Mouse (Mus musculus) right cerebral cortex, postnatal 36 days (tissue): Measurements from ENCODE around the gene Nenf.

Experiments
- DNase-seq, 2 experiments: peaks; one replicate each; pipeline ENCODE4 v3.0.0; 2022; ENCODE audit warnings: low spot score in 2 of 2, mixed read lengths in 1 of 2

Gene Nenf

DNA sequence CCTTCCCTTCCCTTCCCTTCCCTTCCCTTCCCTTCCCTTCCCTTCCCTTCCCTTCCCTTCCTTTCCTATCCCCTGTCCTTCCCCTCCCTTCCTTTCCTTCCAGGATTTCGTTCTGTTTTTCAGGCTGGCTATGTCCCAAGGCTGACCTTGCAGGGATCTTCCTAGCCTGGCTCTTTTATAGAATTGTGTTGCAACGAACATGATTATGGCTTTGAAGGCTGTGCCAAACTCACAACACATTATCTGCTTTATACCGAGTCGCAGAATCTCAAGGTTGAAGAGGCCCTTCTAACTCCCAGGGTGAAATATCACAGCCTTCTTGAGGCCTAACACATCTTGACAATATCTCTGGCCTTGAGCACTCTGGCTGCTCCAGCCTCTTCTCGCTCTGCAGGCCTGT, 692 bp upstream of the Nenf start:
- no peak for DNase-seq

DNA sequence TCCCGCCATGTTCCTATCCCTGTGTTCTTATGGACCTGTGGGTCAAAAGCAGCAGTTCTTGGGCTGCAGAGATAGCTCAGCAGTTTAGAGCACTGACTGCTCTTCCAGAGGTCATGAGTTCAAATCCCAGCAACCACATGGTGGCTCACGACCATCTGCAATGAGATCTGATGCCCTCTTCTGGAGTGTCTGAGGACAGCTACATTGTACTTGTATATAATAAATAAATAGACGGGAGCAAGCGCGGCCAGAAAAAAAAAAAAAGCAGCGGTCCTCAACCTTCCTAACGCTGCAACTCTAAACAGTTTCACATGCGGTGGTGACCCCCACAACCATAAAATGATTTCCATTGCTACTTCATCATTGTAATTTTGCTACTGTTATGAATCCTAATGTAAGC, 1.2 kb downstream of the Nenf start:
- DNase-seq: no peak

- DNase-seq: no peak
Observed at GRCm38 (mm10) chr1:191313926-191314325, 4.1 kb downstream of the Nenf start.

- DNase-seq: no peak
Observed at GRCm38 (mm10) chr1:191313158-191313557, 4.8 kb downstream of the Nenf start.

- DNase-seq: peak; percentile 56 to 63
Observed at GRCm38 (mm10) chr1:191312513-191312941, 5.5 kb downstream of the Nenf start.

- no peak for DNase-seq
Observed at GRCm38 (mm10) chr1:191311296-191311898, 6.6 kb downstream of the Nenf start.

- no peak for DNase-seq
Observed at GRCm38 (mm10) chr1:191307766-191308455, 10.1 kb downstream of the Nenf start.

DNA sequence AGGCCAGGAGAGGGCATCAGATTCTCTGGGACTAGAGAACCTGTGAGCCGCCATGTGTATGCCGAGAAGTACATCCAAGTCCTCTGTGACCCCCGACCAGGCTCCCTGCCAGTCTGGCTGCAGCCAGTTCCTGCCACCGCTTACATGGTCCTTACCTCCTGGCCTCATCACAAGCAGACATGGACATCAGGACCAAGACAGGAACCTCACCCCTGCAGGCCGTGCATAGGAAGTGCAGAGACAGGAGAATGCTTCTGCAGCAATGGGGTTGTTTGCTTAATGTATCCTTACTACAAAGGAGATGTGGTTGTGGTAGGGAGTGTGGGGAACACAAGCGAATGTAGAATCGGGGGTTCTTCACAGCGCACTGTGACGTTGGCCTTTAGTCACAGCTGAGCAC, 11.7 kb downstream of the Nenf start:
- DNase-seq: no peak

DNA sequence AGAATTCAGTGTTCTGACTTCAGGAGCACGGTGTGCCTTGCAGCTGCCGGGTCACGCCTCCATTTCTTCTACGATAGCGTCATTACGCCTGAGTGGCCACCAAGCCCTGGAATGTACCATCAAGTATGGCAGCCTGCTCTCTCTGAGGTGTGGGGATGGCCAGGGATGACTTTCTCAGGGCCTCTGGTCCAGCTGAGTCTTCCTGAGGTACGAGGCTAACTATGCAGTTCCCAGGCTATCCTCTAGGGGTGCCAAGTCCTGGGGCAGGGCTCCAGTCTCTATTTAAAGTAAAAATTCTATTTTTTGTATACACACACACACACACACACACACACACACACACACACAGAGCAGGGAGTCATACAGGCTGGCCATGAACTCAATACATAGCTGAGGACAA, 12.4 kb downstream of the Nenf start:
- no peak for DNase-seq

GRCm38 (mm10) chr1:191304216-191304615, 13.8 kb downstream of the Nenf start:
- DNase-seq: no peak

- DNase-seq: no peak
Observed at GRCm38 (mm10) chr1:191303736-191304135, 14.3 kb downstream of the Nenf start.

GRCm38 (mm10) chr1:191301903-191302302, 16.1 kb downstream of the Nenf start:
- DNase-seq: no peak

DNA sequence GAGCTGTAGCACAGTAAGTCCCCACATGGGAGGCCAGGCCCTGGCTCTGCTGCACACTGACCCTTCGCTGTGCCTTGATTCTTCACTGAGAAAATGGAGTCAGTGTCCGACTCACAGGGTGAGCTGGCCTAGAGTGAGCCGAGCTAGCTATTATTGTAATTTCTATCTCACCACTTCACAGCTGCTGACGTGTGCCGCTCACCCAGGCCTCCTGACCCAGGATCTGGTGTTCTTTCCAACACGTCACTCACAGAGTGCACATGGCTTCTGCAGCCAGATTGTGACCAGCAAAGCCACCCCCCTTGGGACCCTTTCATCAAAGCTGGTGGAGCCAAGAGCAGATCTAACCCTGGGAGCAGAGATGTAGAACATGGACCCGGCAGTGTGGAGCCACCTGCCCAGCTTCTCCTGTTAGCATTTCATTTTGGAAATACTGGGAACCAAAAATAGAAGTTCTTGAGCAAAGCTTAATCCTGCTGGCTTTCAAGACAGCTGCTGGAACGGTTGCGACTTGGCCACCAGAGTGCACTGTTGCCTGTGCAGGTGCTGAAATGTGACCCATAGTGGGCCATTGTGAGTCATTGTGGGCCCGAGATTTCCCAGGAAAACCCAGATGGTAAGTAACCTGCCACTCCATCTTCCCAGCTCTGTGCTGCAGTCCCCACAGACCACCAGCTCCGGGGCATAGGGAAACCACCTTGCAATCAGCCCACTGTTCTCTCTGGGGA, 18.6 kb downstream of the Nenf start:
- peak in 1 of 2 experiments; percentile 27 for DNase-seq

GRCm38 (mm10) chr1:191298304-191298703, 19.7 kb downstream of the Nenf start:
- DNase-seq: no peak

DNA sequence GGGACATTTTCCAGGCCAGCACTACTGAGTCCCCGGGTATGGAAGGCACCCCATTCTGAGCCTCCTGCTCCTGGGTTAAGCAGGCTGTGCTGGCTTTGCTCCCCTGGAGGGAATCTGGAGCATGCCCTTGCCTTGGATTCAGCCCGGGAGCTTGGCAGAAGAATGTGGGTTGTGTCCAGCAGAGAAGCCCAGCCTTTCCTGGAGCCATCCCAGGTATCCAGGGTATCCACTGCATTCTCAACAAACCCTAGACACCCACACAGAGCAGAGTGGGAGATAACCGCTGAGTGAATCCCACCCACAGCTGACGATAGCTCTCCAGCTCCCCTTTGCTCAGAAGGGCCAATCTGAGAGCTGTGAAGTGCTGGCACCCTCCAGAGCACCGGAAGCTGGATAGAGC, 21.5 kb downstream of the Nenf start:
- DNase-seq: no peak

DNA sequence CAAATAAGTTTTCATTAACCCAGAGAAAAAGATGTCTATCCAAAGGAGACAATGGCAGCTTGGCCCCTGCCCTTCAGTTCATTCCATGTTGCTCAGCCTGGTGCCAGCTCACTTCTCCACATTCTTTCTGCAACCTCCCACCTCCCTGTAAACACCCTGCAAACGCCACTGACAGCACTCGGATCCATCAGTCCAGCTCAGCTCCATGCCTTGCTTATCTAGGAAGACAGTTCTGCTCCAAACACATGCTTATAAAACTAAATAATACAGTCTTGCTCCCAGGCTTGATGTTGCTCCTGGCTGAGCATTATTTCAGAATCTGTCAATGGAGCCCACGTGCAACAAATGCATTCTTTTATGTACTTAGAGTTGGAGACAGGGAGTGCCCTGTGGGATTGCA, 22.2 kb downstream of the Nenf start:
- no peak for DNase-seq

DNA sequence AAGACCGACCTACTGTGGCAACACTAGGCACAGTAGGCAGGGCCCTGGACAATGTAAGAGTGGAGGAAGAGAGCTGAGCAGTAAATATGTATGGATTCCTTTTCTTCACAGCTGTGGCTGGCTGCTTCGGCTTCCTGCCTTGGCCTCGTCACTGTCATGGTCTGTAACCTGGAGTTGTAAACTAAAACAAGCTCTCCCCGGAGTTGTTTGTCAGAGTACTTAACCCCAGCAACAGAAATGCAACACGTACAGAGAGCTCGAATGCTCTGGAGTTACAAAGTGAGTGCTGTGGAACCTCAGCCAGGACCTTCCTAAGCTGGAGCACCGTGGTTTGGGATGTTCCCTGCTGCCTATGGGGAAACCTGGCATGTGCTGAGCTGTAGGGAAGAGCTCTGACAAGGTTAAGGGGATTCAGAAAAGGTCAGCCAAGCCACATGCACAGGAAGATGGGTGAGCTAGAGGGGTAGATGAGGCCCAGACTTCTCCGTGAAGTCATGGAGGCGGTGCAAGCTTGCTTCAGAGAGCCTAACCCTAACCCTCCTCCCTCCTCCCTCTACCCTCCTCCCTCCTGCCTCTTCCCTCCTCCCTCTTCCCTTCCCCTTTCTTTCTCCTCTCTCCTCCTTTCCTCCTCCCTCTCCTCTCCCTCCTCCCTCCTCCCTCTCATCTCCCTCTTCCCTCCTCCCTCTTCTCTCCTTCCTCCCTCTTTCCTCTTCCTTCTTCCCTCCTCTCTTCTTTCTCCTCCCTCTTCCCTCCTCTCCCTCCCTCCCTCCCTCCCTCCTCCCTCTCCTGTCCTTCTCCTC, 23.8 kb downstream of the Nenf start:
- DNase-seq: no peak

DNA sequence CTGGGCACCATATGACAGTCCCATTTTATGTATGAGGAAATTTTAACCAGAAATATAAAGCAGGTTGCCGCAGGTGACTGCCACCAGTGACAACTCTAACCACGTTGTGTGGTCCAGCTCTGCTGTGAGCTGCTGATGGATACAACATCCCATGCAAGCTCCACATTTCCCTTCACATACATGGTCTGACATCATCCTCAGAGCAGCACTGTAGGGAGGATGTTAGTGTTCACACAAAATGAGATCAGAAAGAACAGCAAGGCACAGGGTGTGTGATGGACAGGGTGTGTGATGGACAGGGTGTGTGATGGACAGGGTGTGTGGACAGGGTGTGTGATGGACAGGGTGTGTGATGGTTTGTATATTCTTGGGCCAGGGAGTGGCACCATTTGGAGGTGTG, 24.9 kb downstream of the Nenf start:
- no peak for DNase-seq

DNA sequence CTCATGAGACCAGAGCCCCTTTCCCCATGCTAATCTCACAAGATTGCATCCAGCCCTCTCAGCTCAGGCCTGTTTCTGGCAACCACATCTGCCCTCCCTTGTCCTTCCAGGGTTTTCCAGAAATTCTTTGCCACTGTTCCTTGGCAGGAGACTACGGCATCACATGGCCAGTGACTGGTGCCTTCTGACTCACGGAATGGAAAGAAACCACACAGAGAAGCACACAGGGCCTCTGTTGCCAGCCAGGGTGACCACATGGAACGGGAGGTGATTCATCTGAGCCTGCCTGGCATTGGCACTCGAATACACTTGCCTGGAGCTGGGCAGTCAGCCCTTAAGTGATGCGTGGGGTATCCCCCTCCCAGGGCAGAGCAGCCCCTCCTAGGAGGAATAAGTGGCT, 25.6 kb downstream of the Nenf start:
- peak; percentile 57 to 66 for DNase-seq

GRCm38 (mm10) chr1:191288762-191289161, 29.2 kb downstream of the Nenf start:
- DNase-seq: no peak

DNA sequence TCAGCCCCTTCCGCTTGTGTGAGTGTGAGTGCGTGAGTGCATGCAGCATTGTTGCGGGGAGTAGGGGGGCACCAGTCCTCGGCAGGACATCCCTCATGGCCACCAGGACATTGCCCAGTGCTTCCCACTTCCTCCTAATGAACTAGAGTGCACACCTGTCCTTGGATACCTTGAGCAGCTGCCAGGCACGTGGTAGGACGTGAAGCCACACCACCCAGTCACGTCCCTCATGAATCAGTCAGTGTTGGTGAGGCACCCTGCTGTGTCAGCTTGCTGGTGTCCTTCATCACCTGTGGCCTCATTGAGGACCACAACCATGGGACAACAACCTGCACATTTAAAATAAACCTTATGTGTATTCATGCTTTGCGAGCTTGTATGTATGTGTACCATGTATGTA, 33.5 kb downstream of the Nenf start:
- no peak for DNase-seq
